Mouse (Mus musculus) heart, postnatal 4 days (tissue): ENCODE measurements around the gene Gm8439. TPM values are rescaled to one million over a fixed set of nuclear protein-coding genes. Genes with fewer than 3 reads are reported as not detected.
"Not testable (repeated sequence)": the region's sequence is repeated elsewhere in the genome, so short reads cannot be mapped to it uniquely, and the experiment has no call there.

Experiments
- DNase-seq: peaks from one replicate; pipeline ENCODE4 v3.0.0; 2021
- total RNA-seq, 2 experiments: library from RNA; stranded (reverse); gene quantifications; 2 replicates each; pipeline ENCODE4 v1.2.3; 2021

Gm8439 gene
- not detected for total RNA-seq

DNA sequence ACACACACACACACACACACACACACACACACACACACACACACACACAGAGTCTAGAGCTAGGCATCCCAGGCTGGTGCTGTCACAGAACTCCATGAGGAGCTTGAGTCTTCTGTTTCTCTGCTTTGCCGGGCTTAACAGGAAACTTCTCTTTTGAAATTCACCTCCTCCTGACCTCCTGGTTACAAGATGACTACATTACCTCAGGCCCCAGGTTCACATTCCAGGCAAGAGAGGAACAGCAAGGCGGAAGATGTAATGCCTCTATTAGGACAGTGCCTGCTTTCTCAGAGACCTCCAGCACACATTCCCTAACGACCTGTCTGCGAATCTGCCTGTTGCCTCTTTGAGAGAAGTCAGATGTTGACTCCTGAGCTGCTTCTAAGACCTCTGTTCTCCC, at the start of gene Gm8439:
Gene Gm8439, plus strand, starts transcription at position 301 of the 400 bp plus-strand sequence.
- DNase-seq, result no peak

DNA sequence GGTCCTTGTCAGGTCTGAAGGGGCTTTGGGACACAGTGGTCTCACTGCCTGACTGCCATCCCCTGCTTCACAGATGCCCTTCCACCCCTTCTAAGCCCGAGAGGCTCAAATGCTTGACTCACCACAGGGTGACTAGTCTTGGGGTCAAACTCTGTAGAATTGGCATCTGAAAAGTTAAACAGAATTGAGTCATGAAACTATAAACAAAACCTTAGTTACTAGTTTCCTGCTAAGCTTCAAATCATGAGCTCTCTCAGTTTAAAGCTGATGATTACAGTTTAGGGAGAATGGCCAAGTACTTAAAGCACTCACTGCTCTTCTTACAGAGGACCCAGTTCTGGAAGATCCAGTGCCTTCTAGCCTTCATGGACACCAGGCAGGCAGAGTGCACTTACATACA, 43.6 kb upstream of the Gm8439 start:
- DNase-seq, result no peak

GRCm38 (mm10) chr4:120556592-120556991, 32.0 kb upstream of the Gm8439 start:
- no peak for DNase-seq

- DNase-seq, result no peak
These were observed 22.8 kb upstream of the Gm8439 start for GRCm38 (mm10) chr4:120565726-120566125.

DNA sequence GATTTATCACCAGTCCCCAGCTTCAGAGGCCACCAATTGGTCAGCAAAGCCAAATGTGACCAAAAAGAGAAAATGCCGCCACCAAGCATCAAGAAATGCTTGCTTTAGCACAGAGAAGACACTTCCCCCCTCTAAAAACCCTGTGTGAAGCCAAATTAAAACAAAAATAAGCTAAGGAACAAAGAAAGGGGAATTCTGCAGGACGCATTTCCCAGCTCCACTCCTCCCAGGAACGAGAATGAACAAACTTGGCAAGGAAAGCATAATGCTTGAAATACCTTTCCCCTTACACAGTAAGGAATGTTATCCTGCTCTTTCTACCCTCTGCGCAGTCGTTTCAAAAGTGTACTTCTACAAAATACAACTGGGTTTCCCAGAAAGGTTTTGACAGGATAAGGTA, 20.5 kb upstream of the Gm8439 start:
- peak; percentile 31 for DNase-seq

DNA sequence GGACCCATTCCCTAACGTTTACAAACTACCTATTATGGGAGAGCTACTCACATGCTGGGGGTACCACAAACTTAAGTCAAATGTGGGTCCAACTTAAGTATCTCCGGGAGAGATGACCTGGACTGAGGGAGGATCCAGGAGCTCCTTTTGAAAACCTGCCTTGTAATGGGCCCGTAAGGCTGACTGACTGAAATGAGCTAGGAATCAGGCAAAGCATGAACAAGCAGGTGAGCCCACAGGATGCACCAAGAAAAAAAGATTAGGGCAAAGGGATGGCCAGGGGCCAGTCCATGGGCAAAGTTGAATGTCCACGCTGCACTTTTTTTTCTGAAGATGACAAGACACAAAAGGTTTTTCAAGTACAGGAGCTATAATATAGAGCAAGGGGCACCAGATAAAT, 19.5 kb upstream of the Gm8439 start:
- peak; percentile 16 for DNase-seq

DNA sequence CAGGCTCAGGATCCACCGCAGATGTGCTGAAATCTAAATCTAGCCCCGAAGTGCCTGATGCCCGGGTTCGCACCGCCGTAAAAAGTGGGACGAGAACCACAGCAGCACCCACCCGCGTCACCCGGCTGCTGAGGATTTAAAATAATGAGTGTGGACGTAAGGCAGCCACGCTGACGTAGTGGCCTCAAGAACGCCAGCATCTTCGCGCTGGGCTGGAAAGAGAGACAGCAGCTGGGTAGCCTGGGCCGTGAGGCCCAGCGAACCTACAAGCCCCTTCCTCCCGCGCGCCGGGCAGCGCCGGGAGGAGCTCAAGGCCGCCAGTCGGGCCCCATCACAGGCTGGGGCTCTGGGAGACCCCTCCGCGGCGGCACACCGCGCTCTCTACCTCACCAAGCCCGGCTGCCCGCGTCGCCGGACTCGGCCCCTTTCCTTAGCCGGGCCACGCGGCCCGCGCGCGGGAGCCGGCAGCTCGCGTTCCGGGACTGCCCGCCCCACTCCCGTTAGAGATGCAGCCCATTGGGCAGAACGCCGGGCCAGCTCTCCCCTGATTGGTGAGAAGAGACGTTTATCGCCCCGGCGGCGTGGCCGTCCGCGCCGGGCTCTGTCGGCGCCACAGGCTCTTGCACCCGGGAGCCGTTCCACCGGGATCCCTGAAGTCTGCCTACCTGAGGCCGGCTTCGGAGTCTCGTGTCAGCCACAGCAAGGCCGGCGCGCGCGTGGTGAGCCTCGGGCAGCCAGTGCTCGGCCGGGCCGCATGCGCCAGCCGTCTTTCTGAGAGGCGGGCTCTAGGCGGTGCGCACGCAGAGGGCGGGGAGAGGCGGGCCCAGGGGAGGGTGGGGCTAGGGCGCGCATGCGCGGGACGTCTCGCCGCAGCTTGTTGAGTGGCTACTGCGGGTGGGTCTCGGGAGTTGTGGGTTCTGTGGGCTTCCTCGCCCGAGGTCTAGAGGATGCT, 18.8 kb upstream of the Gm8439 start, which contains the start of gene Ctps:
Gene Ctps, minus strand, starts transcription at position 791 of the 952 bp plus-strand sequence.
- peak; percentile 96 for DNase-seq

DNA sequence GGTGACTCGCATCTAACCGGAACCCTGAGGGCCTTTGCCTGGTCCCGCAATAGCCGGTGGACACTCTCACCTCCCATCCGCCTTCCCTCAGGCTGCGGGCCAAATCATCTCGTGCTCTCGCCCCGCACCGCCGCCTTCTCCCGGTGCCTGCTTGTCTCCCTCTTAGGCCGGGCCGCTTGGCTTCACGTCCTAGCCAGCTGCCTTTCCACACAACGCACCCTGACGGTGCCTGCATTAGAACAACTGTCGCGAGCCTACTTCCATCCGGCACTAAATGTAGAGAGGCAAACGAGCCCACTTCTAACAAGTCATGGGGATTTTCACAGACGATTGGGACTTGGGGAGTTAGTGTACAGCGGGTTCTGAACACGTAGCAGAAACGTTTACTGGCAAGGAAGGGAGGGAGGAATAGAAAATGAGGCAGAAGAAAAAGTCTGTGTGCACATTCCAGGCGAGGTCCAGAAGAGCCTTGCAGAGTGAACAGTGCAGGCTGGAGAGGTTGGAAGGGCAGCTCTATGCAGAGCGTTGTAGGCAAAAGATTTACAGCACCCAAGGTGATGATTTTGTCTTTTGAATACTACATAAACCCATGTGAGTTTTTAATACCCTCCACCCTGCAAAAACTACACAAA, 18.0 kb upstream of the Gm8439 start:
- no peak for DNase-seq

GRCm38 (mm10) chr4:120571070-120571464, 17.5 kb upstream of the Gm8439 start:
- DNase-seq, result no peak

DNA sequence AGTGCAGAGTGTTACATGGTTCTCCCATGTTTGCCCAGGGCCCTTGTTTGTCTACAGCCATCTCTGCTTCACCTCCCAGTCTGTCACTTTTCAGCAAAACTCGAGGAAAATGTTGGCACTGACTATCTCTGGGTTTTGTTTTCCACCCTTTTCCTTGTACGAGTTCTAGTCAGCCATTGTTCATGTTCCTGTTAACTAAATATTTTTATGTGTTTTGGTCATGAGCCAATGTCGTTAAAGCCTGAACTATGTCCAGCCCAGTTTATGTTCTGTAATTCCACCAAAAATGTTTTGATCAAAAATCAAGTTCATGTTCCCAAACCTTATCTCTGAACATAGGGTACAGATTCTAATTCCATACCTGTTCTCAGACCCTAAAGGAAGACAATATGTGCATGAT, 16.9 kb upstream of the Gm8439 start:
- DNase-seq, result no peak

GRCm38 (mm10) chr4:120580894-120581293, 7.7 kb upstream of the Gm8439 start:
- DNase-seq, result no peak

DNA sequence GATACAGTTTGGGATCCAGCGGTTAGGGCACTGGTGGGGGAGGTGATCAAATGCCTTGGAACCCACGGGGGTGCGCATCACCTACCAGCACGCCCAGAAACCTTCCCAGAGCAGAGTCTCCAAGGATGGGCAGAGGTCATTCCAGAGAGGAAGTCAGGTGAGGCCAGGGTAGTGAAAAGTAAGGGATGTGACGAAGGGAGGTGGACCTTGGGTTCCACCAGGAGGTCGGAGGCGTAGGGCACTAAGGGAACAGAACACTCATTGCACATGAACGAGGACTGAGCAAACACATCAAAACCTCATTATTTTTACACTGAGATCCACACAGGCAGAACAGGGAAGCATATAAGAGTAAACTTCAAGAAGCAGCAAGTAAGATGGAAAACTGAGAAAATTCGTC, 6.8 kb upstream of the Gm8439 start:
- no peak for DNase-seq

DNA sequence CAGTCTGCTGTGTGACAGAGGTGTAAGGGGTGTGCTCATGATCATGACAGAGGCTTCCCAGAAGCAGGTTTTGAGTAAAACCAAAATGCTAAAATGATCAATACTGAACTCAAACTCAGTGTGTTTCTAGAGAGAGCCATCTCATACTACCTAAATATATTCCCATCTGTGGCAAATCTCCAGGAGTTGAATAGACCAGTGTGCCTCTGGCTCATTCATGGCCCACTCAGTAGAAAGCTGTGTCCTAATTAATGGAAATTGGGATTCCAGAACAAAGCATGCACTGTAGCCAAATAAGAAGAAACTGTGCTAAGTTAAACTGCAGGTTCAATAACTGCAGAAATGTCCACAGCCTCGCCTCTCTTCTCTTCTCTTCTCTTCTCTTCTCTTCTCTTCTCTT, 1.6 kb upstream of the Gm8439 start:
- DNase-seq, result no peak

- no peak for DNase-seq
These were observed 525 bp downstream of the Gm8439 start for GRCm38 (mm10) chr4:120589070-120589469.

GRCm38 (mm10) chr4:120589815-120590422, 1.4 kb downstream of the Gm8439 start:
- DNase-seq, result peak; percentile 71

- no peak for DNase-seq
These were observed 2.4 kb downstream of the Gm8439 start for GRCm38 (mm10) chr4:120590973-120591372.

GRCm38 (mm10) chr4:120596210-120596609, 7.7 kb downstream of the Gm8439 start:
- not testable (repeated sequence) for DNase-seq

DNA sequence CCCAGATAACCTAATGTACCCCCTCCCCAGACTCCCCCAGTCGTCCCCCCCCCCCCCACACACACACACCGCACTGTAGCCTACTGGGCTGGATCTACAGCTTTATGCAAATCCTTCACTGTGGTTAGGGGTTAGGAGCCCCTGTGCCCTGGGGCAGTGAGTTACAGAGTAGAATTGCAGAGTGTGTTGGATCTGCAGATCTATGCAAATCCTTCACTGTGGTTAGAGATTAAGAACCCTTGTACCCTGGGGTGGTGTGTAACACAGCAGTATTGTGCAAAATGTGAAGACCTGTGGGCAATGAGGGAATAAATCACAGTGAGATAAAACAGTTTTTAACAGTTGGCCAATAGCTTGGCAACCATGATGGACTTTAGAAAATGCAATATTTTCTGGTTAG, 10.4 kb downstream of the Gm8439 start:
- no peak for DNase-seq

- DNase-seq, result no peak
These were observed 13.2 kb downstream of the Gm8439 start for GRCm38 (mm10) chr4:120601774-120602173.

- no peak for DNase-seq
These were observed 14.1 kb downstream of the Gm8439 start for GRCm38 (mm10) chr4:120602669-120603068.

GRCm38 (mm10) chr4:120606941-120607340, 18.4 kb downstream of the Gm8439 start:
- DNase-seq, result no peak

- no peak for DNase-seq
These were observed 22.5 kb downstream of the Gm8439 start for GRCm38 (mm10) chr4:120611005-120611404.
